Mouse (Mus musculus) CD4-positive, CD25-positive, alpha-beta regulatory T cell, adult 2 months (primary cell): ENCODE data around the gene Igsf9.

ENCODE experiments used
- DNase-seq: peaks from one replicate; pipeline ENCODE4 v3.0.0-alpha.2; 2012; ENCODE audit warnings: low read depth, low spot score

Igsf9 gene

DNA sequence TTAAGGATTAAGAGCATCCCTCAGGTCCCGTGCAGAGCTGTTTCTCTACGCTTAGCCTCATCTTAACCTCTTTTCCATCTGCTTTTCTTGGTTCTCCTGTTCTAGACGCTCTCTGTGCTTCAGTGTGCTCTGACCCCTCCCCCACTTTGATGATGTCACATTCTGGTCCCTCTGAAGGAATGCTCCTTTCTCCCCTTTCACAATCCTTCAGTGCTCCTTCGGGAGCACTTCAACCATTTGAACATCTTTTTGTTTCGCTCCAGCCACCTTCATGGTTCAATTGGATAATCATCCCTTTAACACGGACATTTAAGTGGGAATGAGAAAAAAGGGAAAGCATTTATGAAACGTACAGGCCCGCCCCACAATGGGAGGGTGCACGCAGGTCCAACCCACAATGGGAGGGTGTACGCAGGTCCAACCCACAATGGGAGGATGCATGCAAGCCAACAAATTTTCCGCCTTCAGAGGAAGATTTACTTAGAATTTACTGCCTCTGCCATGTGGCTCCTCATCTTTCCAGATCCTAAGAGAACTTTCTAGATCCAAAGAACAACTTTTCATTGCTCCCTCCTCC is 13.2 kb upstream of the Igsf9 start:
- no peak for DNase-seq

GRCm38 (mm10) chr1:172469373-172469772 is 12.2 kb upstream of the Igsf9 start:
- DNase-seq = no peak

GRCm38 (mm10) chr1:172469810-172470448 is 11.7 kb upstream of the Igsf9 start:
- DNase-seq = no peak

DNA sequence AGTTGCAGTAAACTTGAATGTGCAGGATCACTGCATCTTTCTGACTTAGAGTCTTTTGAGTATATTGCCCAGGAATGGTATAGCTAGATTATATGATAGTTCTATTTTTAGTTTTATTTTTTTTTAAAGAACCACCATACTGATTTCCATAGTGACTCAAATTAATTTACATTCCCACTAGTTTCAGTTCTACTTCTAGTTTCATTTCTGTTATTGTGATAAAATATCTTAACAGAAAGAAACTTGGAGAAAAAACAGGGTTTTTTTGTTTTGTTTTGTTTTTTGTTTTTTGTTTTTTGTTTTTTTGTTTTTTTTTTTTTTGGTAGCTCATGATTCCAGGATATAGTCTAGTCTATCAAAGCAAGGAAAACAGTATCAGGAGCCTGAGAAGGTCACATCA is 8.7 kb upstream of the Igsf9 start:
- no peak for DNase-seq

GRCm38 (mm10) chr1:172474196-172474595 is 7.4 kb upstream of the Igsf9 start:
- DNase-seq = no peak

DNA sequence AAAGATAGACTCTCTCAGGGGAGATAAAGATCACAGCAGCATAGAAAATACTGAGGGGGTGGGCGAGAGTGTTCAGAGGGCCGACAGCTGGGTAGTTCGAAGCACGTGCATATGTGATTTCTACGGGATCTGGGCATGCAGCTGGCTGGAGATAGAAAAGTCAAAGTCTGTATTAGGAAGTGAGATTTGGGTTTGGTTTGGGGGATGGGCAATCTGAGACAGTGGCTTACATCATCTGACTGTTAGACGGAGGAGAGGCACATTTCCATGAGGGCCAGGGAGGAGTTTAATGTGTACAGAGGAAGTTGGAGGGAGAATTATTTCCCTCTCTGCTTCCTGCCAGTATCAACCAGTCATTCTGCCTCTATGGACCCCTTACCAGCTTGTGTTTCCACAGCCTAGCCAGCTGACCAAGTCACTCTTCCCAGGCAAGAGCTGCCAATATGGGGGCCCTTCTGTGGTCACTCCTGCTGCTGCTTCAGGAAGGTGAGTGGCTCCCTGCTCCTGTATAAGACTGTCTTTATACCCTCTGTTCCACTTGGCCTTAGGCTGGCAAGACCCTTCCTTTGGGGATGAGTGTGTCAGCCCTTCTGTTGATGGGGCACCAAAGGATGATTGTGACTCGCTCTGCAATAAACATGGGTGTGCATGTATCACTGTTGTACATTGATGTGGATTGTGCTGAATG is 6.4 kb upstream of the Igsf9 start, which contains the start of gene Slamf9:
Gene Slamf9, plus strand, starts transcription at position 305 of the 688 bp plus-strand sequence.
- peak; percentile 36 for DNase-seq

DNA sequence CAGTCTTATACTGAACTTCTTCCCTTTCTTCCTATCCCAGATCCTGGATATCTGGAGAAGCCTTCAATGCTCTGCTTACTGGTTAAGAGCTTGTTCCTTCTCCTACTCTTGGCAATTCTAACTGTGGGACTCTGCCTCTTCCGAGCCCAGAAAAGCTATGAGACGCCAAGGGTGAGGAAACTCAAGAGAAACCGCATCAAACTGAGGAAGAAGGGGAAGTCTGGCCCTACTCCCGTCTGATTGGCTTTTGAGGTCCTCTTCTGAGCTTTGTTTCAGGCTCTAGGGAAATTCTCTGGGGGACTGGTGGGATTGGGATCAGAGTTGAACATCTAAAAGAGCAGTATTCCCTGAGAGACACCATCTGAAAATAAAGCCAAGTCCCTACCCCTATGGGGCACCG is 3.6 kb upstream of the Igsf9 start:
- DNase-seq = no peak

DNA sequence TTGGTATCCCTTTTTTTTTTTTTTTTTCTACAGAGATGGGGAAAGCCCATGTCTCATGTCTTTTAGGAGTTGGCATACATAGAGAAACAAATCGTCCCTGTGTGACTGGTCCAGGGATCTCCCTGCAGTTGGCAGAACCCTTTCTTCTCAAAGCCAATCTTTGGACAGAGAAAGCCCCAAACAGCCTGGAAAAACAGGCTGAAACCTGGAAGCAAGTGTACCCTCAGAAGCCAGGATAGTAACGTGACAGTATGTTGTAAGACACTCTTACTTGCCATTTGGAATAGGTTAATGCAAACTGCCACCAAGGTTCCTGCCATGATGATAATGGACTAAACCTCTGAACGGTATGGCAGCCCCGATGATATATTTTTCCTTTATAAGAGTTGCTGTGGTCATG is 1.2 kb upstream of the Igsf9 start:
- DNase-seq = no peak

GRCm38 (mm10) chr1:172481111-172481510 is 477 bp upstream of the Igsf9 start:
- no peak for DNase-seq

- no peak for DNase-seq
These were observed 1.2 kb downstream of the Igsf9 start for GRCm38 (mm10) chr1:172482518-172483360.

GRCm38 (mm10) chr1:172483361-172483660 is 1.7 kb downstream of the Igsf9 start:
- DNase-seq = no peak

- no peak for DNase-seq
These were observed 2.6 kb downstream of the Igsf9 start for GRCm38 (mm10) chr1:172484236-172484635.

DNA sequence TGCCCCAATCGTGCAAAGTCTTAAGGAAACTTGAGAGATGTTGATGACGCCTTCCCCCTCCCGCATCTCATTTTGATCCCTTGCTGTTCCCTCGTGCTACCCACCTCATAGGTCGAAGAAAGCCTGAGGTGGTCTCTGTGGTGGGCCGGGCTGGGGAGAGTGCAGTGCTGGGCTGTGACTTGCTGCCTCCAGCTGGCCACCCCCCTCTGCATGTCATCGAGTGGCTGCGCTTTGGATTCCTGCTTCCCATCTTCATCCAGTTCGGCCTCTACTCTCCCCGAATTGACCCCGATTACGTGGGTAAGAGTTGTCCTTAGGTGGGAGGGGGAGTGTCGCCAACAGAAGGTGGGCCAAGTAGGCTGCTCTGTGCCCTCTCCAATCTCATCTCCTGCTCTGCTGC is 3.1 kb downstream of the Igsf9 start:
- no peak for DNase-seq

DNA sequence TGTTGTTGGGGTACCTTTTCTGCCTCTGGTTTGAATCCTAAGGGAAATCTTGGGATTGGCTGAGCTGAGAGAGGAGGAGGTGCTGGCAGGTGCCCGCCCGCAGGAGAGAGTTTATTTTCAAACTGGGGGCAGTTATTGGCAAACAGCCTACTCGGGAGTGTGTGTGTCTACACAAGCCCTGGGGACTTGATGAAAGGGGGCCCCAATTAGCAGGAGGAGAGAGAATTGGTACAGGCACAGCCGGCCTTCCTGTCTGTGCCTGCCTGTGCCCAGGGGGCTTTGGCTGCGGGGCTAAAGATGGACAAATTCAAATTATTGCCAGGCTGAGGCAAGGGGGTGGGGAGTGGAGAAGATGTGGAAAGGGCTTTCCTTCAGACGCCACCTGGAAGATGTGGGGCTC is 4.2 kb downstream of the Igsf9 start:
- DNase-seq = no peak

DNA sequence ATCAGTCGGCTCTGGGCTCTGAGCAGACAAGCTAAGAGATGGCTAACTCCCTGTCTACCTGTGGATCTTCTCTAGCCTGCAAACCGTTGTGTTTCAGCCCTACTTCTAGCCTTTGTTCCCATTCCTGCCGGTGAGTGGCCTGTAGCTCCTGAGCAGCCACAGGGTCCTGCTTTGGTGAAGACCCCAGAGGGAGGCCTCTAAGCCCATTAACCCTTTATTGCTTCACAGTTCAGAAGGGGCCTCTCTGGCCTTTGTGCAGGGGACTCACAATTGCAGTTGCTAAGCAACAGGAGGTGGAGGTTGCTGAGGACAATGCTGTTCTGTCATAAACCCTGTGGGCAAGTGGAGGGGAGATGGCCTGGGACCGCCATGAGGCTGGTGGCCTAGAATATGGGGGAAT is 4.6 kb downstream of the Igsf9 start:
- DNase-seq = no peak

DNA sequence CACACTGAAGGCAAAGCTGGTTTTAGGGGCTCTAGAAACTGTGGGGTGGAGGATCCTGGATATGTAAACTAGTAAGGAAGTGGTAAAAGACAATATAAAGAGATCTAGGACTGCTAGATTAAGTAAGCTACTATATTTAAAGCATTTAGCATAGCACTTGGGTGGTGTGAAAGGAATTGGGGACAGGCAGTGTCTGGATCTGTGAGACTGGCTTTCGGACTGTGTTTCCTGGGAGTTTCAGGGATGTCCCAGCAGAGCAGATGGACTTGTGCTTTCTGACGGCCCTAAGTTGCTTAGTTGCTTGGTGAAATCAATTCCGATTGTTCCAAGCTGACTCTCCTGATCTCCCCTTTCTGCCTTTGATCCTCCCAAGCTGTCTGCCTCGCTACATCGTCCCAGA is 5.1 kb downstream of the Igsf9 start:
- no peak for DNase-seq

GRCm38 (mm10) chr1:172487859-172488258 is 6.3 kb downstream of the Igsf9 start:
- no peak for DNase-seq

DNA sequence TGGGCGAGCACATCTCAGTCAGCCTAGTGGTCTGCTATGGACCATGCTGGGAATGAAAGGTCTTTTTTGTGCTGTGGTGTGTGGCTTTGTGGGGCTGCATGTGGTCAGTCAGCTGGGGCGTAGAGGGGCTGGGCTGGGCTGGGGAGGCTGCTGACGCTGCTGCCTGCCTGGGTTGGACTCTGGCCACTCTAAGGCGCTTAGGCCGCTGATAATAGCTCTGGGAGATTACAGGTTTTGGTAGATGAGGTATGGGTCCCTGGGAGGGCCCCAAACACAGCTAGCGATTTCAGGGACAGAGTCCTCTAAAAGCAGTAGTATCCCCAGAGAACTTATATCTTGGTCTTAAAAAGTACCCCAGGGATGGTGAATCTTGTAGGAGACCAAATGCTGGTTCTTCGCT is 7.2 kb downstream of the Igsf9 start:
- no peak for DNase-seq

- no peak for DNase-seq
These were observed 8.1 kb downstream of the Igsf9 start for GRCm38 (mm10) chr1:172489585-172490250.

GRCm38 (mm10) chr1:172490261-172490661 is 8.7 kb downstream of the Igsf9 start:
- peak; percentile 86 for DNase-seq

DNA sequence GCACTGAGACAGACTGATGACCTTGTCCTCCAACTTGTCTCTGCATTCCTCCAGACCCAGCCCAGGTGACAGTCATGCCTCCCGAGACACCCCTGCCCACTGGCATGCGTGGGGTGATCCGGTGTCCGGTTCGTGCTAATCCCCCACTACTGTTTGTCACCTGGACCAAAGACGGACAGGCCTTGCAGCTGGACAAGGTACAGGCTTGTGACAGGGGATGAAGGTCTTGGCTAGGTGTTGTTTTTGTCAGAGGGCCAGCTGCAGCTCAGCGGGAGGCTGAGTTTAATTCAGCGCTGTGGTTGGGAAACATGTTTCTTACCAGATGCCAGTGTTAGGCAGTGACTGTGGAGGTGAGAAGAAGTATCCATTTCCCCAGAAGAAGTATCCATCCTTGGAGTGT is 10.5 kb downstream of the Igsf9 start:
- DNase-seq = no peak

GRCm38 (mm10) chr1:172493516-172493915 is 11.9 kb downstream of the Igsf9 start:
- DNase-seq = no peak
